Mouse (Mus musculus): Measurements from ENCODE around the gene Atp6v1d. TPM values are rescaled to one million over a fixed set of nuclear protein-coding genes. Genes with fewer than 3 reads are reported as not detected.

Gene Atp6v1d
- polyA plus RNA-seq, 2 experiments, result 37.9 to 70.2 TPM

DNA sequence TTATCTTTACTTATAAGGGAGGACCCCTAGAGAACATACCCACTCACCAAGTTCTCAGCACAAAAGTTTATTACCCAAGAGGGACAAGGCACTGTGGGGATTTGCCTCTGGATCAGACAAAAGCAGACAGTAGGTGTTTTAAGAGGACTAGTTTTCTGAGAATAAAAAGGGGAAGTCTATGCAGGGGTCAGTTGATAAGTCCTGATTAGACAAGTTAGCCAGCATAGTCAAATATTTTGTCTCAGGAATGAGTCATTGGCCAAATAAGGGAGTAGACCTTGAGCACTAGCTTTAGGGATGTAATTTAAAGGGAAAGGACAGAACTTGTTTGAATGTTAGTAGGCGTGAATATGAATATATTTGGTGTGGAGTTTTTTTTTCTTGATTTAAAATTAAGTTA is 6.7 kb upstream of the Atp6v1d start:
- no peak overlapping the region for H3K9ac ChIP-seq (ENCODE audit: low read depth, low read length, severe bottlenecking)
- no peaks in the 10 kb centered on the region for H3K27me3 ChIP-seq (ENCODE audit: control insufficient read depth, insufficient read depth, low read length)
- no peaks in the 10 kb centered on the region for H3K9me3 ChIP-seq (ENCODE audit: control insufficient read depth, low read length)
- no peak for TF ChIP-seq POLR2A (IDR thresholded peaks at IDR 0.05; ENCODE audit: borderline replicate concordance, extremely low read depth, insufficient read depth, insufficient read length)
- no peak overlapping the region for H3K4me2 ChIP-seq (replicated peaks; ENCODE audit: low read depth, low read length, severe bottlenecking)
- H3K27ac ChIP-seq (replicated peaks; ENCODE audit: low read depth, low read length), result no peak overlapping the region
- ATAC-seq (ENCODE audit: low FRiP score, low read depth) (no peak), DNase-seq (ENCODE audit: low spot score) (no peak)
- WGBS, result 92% methylated on average over 1 of the region's 1 CpGs
- H3K4me3 ChIP-seq (replicated peaks; ENCODE audit: low read length), result no peak overlapping the region
- peaks cover 2% of the 10 kb centered on the region; the same call in 1 of the 2 replicates for H3K4me1 ChIP-seq (ENCODE audit: control insufficient read depth, insufficient read depth, low read length)
- peaks cover 44% of the 10 kb centered on the region for H3K36me3 ChIP-seq (ENCODE audit: control insufficient read depth, insufficient read depth, low read length)

DNA sequence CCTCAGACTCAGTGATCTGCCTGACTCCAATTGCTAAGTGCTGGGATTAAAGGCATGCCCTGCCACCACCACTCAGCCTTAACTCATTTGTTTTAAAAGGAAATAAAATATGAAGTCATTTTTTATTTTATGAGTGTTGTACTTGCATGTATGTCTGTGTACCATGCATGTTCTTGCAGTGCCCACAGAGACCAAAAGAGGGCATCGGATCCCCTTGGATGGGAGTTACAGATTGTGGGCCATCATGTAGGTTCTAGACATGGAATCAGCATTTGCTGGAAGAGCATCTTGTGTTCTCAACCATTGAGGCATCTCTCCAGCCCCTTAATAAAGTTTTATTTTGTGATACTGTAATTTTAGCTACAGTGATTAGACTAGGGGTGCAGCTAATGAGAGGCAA is 4.0 kb upstream of the Atp6v1d start:
- ATAC-seq (ENCODE audit: low FRiP score, low read depth), result no peak
- Histone ChIP-seq H3K9ac (ENCODE audit: low read depth, low read length, severe bottlenecking) (no peak overlapping the region), H3K4me3 (replicated peaks; ENCODE audit: low read length) (no peak overlapping the region), H3K27ac (replicated peaks; ENCODE audit: low read depth, low read length) (no peak overlapping the region), H3K36me3 (ENCODE audit: control insufficient read depth, insufficient read depth, low read length) (peaks cover 31% of the 10 kb centered on the region), H3K9me3 (ENCODE audit: control insufficient read depth, low read length) (no peaks in the 10 kb centered on the region), H3K4me1 (ENCODE audit: control insufficient read depth, insufficient read depth, low read length) (peaks cover 11% of the 10 kb centered on the region), H3K4me2 (replicated peaks; ENCODE audit: low read depth, low read length, severe bottlenecking) (no peak overlapping the region), H3K27me3 (ENCODE audit: control insufficient read depth, insufficient read depth, low read length) (no peaks in the 10 kb centered on the region)
- TF ChIP-seq POLR2A (IDR thresholded peaks at IDR 0.05; ENCODE audit: borderline replicate concordance, extremely low read depth, insufficient read depth, insufficient read length), result no peak
- WGBS, result 92% methylated on average over 1 of the region's 1 CpGs
- DNase-seq (ENCODE audit: low spot score), result no peak

DNA sequence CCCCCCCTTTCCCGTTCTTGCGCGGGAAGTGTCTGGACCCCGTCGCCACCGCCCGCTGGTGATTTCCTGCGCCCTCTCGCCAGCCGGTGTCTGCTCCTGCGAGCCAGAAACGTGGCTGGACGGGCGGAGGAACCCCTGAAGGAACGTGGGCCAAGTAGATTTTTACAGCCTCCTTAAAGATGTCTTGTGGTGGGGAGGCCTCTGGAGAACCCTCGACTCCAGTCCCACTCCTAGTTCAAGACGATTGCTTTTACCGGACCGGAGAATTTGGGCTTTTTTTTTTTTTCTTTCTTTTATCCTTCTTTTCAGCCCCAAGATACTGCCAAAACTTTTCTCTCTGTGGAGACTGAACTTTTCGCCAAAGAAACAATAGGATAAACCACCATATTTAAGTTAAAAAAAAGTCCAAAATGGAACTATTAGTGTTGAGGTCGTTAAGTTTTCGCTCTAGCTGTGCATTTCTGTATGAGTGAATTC is 854 bp upstream of the Atp6v1d start:
- H3K27ac ChIP-seq (replicated peaks; ENCODE audit: low read depth, low read length), result peak overlapping the region; percentile 86
- peak overlapping the region; percentile 89 for H3K4me3 ChIP-seq (replicated peaks; ENCODE audit: low read length)
- under 1% methylated on average over 22 of the region's 22 CpGs for WGBS
- no peaks in the 10 kb centered on the region for H3K9me3 ChIP-seq (ENCODE audit: control insufficient read depth, low read length)
- H3K27me3 ChIP-seq (ENCODE audit: control insufficient read depth, insufficient read depth, low read length), result no peaks in the 10 kb centered on the region
- peak overlapping the region; percentile 71 for H3K4me2 ChIP-seq (replicated peaks; ENCODE audit: low read depth, low read length, severe bottlenecking)
- peaks cover 8% of the 10 kb centered on the region for H3K36me3 ChIP-seq (ENCODE audit: control insufficient read depth, insufficient read depth, low read length)
- TF ChIP-seq POLR2A (IDR thresholded peaks at IDR 0.05; ENCODE audit: borderline replicate concordance, extremely low read depth, insufficient read depth, insufficient read length), result no peak
- peaks cover 14% of the 10 kb centered on the region for H3K4me1 ChIP-seq (ENCODE audit: control insufficient read depth, insufficient read depth, low read length)
- DNase-seq (ENCODE audit: low spot score) (no peak), ATAC-seq (ENCODE audit: low FRiP score, low read depth) (peak; percentile 23)
- peak overlapping the region; percentile 95 for H3K9ac ChIP-seq (ENCODE audit: low read depth, low read length, severe bottlenecking)

DNA sequence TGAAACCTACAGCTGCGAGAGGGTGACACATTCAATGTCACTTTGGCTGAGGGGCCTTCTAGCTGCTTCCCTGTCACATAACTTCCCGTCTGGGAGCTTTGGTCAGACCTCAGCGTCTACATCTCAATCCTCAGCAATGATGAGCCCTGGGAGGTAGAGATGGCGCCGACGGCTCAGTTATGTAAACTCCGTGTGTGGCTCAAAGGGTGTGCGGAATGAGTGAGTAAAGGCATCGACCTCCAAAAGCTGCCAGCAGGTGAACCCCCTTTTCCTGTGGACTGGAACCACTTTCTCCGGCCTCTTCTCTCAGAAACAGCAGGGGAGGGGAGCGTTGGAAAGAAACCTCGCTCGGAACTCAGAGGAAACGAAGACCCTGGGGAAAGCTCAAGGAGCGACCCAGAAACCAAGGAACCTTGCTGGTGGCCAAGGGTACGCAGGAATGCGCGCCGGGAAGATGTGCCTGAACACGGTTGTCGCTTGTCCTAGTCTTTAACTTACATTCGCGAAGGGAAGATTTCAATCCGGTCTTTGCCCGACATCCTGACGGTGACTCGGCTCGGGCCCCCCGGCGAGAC is 430 bp downstream of the Atp6v1d start:
- Histone ChIP-seq H3K9ac (ENCODE audit: low read depth, low read length, severe bottlenecking) (peak overlapping the region; percentile 73), H3K4me1 (ENCODE audit: control insufficient read depth, insufficient read depth, low read length) (peaks cover 14% of the 10 kb centered on the region), H3K4me2 (replicated peaks; ENCODE audit: low read depth, low read length, severe bottlenecking) (peak overlapping the region; percentile 92), H3K27me3 (ENCODE audit: control insufficient read depth, insufficient read depth, low read length) (no peaks in the 10 kb centered on the region), H3K36me3 (ENCODE audit: control insufficient read depth, insufficient read depth, low read length) (0 out of 2 replicates have a peak, but pooled peaks cover 6% of the 10 kb centered on the region), H3K27ac (replicated peaks; ENCODE audit: low read depth, low read length) (peak overlapping the region; percentile 35), H3K9me3 (ENCODE audit: control insufficient read depth, low read length) (no peaks in the 10 kb centered on the region), H3K4me3 (replicated peaks; ENCODE audit: low read length) (peak overlapping the region; percentile 89)
- ATAC-seq (ENCODE audit: low FRiP score, low read depth) (peak; percentile 13; the same call in 1 of the 2 replicates), DNase-seq (ENCODE audit: low spot score) (no peak)
- under 1% methylated on average over 29 of the region's 30 CpGs for WGBS
- TF ChIP-seq POLR2A (IDR thresholded peaks at IDR 0.05; ENCODE audit: borderline replicate concordance, extremely low read depth, insufficient read depth, insufficient read length), result 0 out of 2 replicates have a peak, but pooled peaks have one; percentile 14

DNA sequence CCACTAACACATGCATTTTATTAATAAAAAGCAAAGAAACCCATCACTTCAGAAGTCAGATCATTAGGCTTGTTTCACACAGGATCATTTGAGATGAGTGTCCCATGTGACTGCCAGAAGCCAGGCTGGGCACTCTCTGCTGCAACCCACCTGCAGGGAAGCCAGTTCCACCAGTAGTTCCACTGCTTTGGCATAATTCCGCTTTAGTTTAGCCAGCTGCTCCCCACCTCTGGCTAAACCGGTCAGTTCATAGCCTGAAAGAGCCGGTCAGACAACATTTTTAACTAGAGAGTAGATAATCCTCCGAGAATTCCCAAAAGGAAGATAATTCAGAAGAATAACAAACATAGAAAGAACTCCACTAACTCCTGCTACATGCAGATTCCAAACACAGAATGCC is 13.2 kb downstream of the Atp6v1d start:
- H3K9ac ChIP-seq (ENCODE audit: low read depth, low read length, severe bottlenecking), result no peak overlapping the region
- H3K36me3 ChIP-seq (ENCODE audit: control insufficient read depth, insufficient read depth, low read length), result peaks cover 45% of the 10 kb centered on the region
- DNase-seq (ENCODE audit: low spot score) (no peak), ATAC-seq (ENCODE audit: low FRiP score, low read depth) (no peak)
- no peaks in the 10 kb centered on the region for H3K4me1 ChIP-seq (ENCODE audit: control insufficient read depth, insufficient read depth, low read length)
- no peak overlapping the region for H3K27ac ChIP-seq (replicated peaks; ENCODE audit: low read depth, low read length)
- H3K4me2 ChIP-seq (replicated peaks; ENCODE audit: low read depth, low read length, severe bottlenecking), result no peak overlapping the region
- no peak for TF ChIP-seq POLR2A (IDR thresholded peaks at IDR 0.05; ENCODE audit: borderline replicate concordance, extremely low read depth, insufficient read depth, insufficient read length)
- no peak overlapping the region for H3K4me3 ChIP-seq (replicated peaks; ENCODE audit: low read length)
- no peaks in the 10 kb centered on the region for H3K27me3 ChIP-seq (ENCODE audit: control insufficient read depth, insufficient read depth, low read length)
- no peaks in the 10 kb centered on the region for H3K9me3 ChIP-seq (ENCODE audit: control insufficient read depth, low read length)
- WGBS, result 85% methylated on average over 4 of the region's 4 CpGs
